Mouse (Mus musculus) lung, postnatal 4 days (tissue): Measurements from ENCODE around the gene Cd83.

Experiments
- DNase-seq, 2 experiments: peaks; one replicate each; pipeline ENCODE4 v3.0.0; 2021

The Cd83 gene

DNA sequence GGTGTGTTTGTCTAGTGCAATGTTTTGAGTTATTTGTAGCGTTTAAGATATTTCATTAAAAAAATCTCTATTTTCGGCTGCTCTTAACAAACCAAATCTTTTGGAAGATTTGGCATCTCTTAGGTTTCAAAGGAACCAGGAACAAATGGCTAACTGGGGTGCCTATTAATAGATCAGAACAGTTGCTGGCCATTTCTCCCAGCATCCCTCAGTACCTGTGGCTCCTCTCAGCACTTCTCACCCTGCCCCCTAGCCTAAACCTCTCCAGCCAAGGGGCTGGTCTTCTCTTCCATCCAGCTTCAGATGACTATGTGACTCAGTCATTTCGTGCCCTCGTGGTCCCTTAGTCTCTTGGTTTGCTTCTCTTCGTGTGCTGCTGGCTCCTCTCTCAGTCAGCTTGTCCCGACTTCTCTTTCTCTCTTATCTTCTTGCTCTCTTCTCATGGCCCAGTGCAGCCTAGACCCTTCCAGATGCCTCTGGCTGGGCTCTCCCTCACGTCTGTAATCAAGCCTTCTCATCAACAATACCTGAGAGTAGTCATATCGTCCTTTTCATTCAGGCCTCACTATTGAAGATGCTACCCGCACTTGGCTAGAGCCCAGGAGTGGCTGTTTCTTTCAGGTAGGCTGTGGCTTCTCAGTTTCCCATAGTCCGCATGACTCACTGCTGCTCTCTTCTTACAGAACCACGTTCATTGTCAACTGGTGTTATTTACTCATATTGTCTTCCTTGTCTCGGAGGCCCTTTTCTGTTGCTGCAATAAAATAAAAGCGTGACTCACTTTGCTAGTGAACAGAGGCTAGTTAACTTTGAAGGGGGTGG, 9.8 kb upstream of the Cd83 start:
- DNase-seq, result no peak

- DNase-seq, result no peak
These were observed 9.2 kb upstream of the Cd83 start for GRCm38 (mm10) chr13:43775427-43775733.

DNA sequence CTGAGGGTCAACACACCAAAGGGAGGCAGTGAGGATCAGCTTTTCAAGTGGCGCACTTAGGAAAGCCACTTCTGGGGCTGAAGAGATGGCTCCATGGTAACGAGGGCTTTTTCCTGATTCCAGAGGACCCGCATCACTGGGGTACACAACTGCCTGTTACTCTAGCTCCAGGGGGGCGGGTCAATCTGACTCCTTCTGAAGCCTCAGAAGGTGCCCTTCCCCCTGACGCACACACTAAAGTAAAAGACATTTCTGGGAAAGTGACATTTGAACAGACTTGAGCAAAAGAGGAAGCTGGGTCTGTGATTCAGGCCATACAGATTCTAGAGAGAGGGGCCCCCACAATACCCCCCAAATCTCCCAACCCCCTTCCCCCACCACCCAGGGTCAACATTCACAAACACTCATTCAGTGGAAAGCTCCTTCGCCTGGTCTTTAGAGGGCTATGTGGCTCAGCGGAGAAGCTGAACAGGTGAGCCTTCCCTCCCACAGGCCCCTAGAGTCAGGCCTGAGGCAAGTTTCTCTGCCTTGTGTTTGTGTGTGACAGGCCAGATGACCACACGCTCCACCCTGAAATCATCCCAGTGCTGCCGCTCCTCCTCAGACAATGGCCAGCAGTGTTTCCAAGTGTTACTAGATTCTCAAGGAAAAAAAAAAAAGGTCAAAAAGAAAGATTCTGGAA, 7.1 kb upstream of the Cd83 start:
- DNase-seq, result peak; percentile 56 to 72

DNA sequence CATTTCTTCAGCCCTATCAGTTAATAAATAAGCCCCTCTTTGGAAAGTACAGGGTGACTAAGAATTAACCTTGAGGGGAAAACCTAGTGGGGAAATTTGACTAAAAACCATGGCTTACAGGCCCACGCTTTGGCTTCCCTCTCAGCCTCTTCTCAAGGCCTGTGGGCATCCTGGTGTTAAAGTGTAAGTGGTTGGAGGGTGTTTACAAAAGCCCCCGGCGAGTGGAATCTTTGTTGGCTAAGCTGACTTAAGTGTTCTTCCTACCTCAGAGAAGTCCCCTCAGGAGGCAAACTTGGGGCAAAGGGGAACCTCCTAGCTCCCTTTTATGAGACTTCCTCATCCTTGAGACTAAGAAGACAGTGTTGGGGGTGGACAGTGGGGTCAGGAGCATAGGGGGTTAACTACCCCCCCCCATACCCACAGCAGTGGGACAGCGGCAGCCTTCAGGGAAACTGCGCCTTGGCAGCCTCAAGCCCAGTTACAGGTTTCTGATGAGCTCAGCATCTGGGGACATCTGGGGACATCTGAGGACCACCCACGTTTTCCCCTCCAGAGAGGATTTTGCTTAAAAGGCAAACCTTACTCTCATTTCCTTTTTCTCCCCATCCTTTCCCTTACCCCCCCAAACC, 6.4 kb upstream of the Cd83 start:
- DNase-seq, result no peak

GRCm38 (mm10) chr13:43778971-43779370, 5.6 kb upstream of the Cd83 start:
- DNase-seq, result no peak

DNA sequence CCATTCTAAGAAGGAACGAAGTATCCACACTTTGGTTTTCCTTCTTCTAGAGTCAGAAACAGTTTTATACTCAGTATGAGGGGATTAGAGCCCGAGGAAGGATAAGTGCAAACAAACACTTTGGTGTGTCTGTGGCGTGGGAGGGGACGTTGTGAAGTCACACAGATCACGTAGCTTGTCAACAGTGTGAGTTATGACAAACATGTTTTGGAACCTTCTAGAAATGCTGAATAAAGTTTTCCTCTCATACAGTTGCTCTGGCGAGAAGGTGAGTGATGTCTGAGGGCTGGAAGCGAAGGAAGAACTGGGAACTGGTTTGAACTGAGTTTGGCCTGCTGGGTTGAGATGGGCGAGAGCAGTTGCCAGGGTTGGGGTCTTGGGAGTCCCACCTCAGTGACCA, 4.5 kb upstream of the Cd83 start:
- no peak for DNase-seq

GRCm38 (mm10) chr13:43785712-43786072, 1.1 kb downstream of the Cd83 start:
- no peak for DNase-seq

DNA sequence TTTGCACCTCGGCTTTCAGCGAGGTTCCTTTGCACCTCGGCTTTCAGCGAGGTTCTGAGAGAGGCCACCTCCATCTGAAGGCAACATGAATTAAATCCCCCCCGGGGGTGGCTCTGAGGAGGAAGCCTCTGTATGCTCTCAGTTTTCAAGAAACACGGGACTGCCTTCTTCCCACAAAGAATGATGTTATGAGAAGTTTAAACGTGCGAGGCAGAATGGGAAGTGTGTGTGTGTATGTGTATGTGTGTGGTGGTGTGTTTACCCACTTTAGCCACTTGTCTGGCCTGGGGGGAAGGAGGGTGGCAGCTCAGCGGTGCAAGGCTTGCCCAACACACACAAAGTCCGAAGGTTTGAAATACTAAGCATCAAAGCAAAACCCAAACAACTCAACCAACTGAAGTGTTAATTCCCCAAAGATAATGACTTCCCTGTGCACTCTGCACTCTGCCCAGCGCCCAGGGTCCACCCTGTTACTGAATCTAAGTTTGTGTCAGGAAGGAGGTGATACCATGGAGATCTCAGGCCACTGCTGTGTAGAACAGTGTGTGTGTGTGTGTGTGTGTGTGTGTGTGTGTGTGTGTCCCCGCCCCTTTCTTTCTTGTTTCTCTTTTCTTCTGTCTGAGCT, 1.7 kb downstream of the Cd83 start:
- peak in 1 of 2 experiments; percentile 54 for DNase-seq

GRCm38 (mm10) chr13:43787262-43787661, 2.7 kb downstream of the Cd83 start:
- no peak for DNase-seq

GRCm38 (mm10) chr13:43788071-43788470, 3.5 kb downstream of the Cd83 start:
- DNase-seq, result no peak

- peak; percentile 39 to 57 for DNase-seq
These were observed 4.5 kb downstream of the Cd83 start for GRCm38 (mm10) chr13:43788983-43789645.

GRCm38 (mm10) chr13:43790229-43791001, 5.8 kb downstream of the Cd83 start:
- DNase-seq, result no peak

DNA sequence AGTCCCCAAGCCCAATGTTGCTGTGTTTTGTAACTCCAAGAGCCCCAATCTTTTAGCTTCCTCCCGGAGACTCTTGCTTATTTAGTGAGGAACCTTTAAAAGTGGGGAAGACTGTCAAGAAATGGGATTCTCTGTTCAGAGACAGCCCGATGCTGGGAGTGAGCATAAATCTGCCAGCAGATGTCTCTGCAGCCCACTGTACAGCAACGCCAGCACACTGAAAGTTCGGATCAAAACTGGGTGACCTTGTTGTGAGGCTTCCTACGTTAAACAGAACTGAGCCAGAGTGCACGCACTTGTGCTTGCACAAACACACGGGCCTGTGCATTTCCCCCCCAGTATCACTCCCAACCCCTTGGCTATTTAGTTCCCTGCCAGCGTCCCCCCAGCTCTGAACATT, 10.8 kb downstream of the Cd83 start:
- DNase-seq, result no peak

GRCm38 (mm10) chr13:43798655-43799054, 14.1 kb downstream of the Cd83 start:
- no peak for DNase-seq

GRCm38 (mm10) chr13:43800136-43800535, 15.6 kb downstream of the Cd83 start:
- DNase-seq, result no peak

- DNase-seq, result peak in 1 of 2 experiments; percentile 49
These were observed 17.4 kb downstream of the Cd83 start for GRCm38 (mm10) chr13:43801961-43802360.

GRCm38 (mm10) chr13:43802361-43803137, 18.0 kb downstream of the Cd83 start:
- no peak for DNase-seq

DNA sequence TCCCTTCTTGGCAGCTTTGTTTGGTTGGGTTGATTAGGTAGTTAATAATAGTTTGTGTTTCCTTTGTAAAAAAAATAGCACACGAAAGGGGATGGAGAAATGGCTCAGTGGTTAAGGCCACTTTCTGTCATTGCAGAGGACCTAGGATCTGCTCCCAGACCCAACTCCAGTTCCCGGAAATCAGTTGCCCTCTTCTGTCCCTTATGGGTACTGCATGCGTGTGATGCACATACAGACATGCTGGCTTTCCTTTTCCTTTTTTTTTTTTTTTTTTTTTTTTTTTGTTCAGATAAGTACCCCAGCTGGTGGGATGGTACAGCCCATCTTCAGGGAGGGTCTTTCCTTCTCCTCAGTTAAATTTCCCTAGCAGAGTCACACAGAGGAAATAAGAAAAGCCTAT, 20.1 kb downstream of the Cd83 start:
- peak in 1 of 2 experiments; percentile 17 for DNase-seq

DNA sequence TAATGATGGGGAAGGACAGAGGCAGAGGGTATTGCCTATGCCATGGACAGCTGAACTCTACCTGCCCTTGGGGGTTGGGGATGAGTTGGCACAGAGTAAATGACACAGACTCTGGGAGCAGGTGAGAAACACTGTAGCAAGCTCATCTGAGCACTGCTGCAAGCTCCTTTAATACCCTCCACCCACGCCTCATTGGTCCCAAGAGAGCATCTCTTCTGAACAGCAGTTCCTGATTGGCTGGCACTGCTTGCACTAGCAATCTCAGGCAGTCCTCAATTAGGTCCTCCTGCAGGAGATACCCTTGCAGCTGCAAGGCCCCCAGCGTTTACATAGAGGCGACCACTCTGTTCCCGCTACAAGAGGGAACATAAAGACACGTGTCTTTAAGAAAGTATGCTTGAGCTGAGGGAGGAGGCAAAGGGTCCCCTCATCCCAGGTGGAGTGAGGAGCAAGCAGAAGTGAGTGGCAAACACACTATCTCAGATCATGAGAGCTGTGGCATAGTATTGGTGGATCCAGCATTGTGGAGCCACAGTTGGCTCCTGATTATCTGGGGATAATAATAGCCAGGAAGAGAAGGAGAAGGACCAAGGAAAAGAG, 20.7 kb downstream of the Cd83 start:
- no peak for DNase-seq

DNA sequence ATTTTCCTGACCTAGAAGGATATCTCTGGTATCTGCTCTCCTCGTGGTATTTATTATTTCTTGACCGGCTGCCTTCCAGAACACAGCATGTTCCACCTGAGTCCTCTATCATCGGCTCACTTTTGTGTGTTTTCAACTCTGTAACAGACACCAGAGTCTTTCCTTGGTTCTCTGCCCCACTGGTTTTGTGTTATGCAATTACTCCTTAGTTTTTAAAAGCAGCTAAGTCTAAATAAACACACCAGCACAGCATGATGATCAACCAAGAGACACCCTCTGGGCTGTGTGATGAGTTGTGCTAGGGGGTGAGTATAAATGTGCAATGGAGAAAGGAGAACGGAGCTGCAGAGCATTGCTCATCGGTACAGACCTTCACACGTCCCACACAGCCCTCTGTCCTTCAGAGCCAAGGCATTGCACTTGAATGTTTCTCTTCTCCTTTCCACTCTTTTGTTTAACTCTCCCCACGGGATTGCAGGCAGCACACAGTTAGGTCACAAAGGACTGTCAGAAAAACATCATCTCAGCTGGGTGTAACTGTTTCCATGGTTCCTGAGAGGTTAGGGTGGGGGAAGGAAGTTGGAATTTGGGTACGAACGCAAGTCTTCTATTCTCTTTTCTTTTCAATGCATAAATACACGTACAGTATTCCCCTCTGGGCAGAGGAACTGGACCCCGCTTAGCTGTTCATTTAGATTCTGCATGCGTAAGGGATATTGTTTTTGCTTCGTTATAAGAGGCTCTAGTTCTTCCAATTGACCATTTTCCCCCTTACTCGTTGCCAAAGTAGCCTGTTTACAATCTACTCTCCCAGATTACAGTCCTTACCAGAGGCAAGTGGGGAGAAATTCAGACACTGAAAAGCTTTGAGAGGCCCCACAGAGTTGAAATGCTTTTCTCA, 22.0 kb downstream of the Cd83 start:
- no peak for DNase-seq
